Mouse (Mus musculus): Measurements from ENCODE around the gene Btbd35f2. TPM values are rescaled to one million over a fixed set of nuclear protein-coding genes. Genes with fewer than 3 reads are reported as not detected.
"Not testable (repeated sequence)": the region's sequence is repeated elsewhere in the genome, so short reads cannot be mapped to it uniquely, and the experiment has no call there.

Gene Btbd35f2
- polyA plus RNA-seq (2015; fragmentation: Nextera tagmentation; extraction: Ambion mirVana) = not detected in 2 replicates

- no CpG with 5 or more reads among the region's 3 CpGs for WGBS
- not testable (repeated sequence) for H3K9ac ChIP-seq
Observed at GRCm38 (mm10) chrX:32278094-32278493, at the start of gene Btbd35f2. TSS of gene Btbd35f2 (plus strand) at chrX:32278394.

More at GRCm38 (mm10) chrX:32278094-32278493, at the start of gene Btbd35f2:
- H3K4me3 ChIP-seq (replicated peaks); ATAC-seq (replicated peaks; ENCODE audit: low FRiP score); H3K36me3 ChIP-seq; H3K4me2 ChIP-seq; H3K27me3 ChIP-seq; H3K9me3 ChIP-seq (replicated peaks); H3K27ac ChIP-seq; H3K4me1 ChIP-seq: not testable (repeated sequence)

Other genes starting within 250 kb of the Btbd35f2 start
- gene Btbd35f22, start 230.6 kb upstream of the Btbd35f2 start, polyA plus RNA-seq (2015; fragmentation: Nextera tagmentation; extraction: Ambion mirVana) = not detected in 2 replicates